Mouse (Mus musculus) olfactory bulb, adult 2 months (tissue): ENCODE measurements around the gene Efna1. TPM values are rescaled to one million over a fixed set of nuclear protein-coding genes. Genes with fewer than 3 reads are reported as not detected.

Experiments
- H3K27ac ChIP-seq: fragments of 200-500 bp; 2 replicates; pipeline ENCODE4 v1.5.1; 2012; ENCODE audit warnings: low read depth, low read length; ENCODE audit not compliant: insufficient read depth
- H3K4me1 ChIP-seq: fragments of 200-500 bp; 2 replicates; pipeline ENCODE4 v1.6.1; 2012; ENCODE audit warnings: low read length; ENCODE audit not compliant: control insufficient read depth, insufficient read depth
- H3K4me3 ChIP-seq: fragments of 200-500 bp; 2 replicates; pipeline ENCODE4 v1.5.1; 2012; ENCODE audit warnings: mild to moderate bottlenecking, low read depth, low read length, moderate library complexity; ENCODE audit not compliant: insufficient read depth
- CTCF ChIP-seq: fragments of 200-500 bp; IDR thresholded peaks from 2 replicates; pipeline ENCODE4 v1.5.1; 2012; ENCODE audit warnings: low read depth, mild to moderate bottlenecking, low read length, moderate library complexity; ENCODE audit not compliant: insufficient read depth
- POLR2A ChIP-seq: fragments of 200-500 bp; IDR thresholded peaks from 2 replicates; pipeline ENCODE4 v1.6.1; 2012; ENCODE audit warnings: mild to moderate bottlenecking, low read depth, low read length, moderate library complexity; ENCODE audit not compliant: insufficient read depth
- whole genome bisulfite sequencing: fragments of 180-500 bp; shearing (Covaris S2); methylation state at CpG from one replicate; pipeline ENCODE4 v1.1.7; 2018; 5-methylcytosine and 5-hydroxymethylcytosine counted together
- polyA plus RNA-seq: library from polyadenylated mRNA; stranded (reverse); fragments of >200 nt; gene quantifications from 2 replicates; pipeline ENCODE4 v1.2.4, GENCODE M21; 2012; ENCODE audit warnings: low replicate concordance; ENCODE audit not compliant: missing spikeins, insufficient read depth, insufficient read length

The Efna1 gene
- polyA plus RNA-seq, 1 experiment: not detected

DNA sequence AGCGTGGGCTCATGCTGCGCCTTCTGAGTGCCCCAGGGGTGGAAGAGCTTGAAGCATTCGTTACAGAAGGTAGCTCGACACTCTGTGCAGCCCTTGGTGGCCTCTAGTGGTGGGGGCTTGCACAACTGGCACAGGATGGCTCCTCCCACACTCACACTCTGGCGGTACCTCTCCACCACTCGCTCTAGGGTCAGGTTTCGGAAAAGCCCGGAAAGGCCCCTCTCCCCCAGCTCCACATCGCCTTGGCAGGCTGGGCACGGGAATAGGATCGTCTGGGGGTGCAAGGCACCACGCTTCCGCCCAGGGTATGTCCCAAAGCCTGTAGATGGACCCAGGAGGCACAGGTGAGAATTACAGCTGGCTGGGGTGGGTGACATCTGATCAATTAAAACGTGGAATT is 37.3 kb downstream of the Efna1 start:
- TF ChIP-seq CTCF: no peak
- no peak for TF ChIP-seq POLR2A
- Histone ChIP-seq H3K27ac (no peak overlapping the region), H3K4me1 (peaks cover 27% of the 10 kb centered on the region), H3K4me3 (peak overlapping the region; percentile 64)
- WGBS: 20% methylated on average over 14 of the region's 14 CpGs

DNA sequence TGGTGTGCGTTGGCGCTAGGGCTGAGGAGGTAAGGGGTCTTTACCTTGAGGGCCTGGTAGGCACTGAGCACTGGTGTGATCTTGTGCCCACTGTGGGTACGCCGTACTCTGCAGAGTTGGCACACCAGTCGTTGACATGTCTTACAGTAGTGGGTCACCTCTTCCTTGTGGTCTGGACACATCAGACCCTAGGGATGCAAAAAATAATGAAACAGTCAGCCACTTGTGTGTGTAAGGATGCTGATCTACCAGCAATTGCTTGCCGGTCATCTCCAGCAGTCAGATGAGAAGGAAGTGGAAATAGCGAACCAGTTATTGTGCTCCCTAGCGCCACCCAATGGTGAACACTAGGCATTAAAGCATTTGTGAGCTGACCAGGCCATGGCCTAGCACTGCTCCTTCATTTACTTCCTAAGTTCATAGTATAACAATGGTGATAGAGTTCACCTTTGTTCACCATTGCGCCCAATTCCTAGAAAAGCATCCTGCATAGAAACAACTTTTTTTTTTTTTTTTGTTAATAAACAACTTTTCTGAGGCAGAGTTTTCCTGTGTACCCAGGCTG is 38.5 kb downstream of the Efna1 start:
- H3K4me3 ChIP-seq: no peak overlapping the region
- TF ChIP-seq POLR2A (no peak), CTCF (no peak)
- H3K4me1 ChIP-seq: peaks cover 30% of the 10 kb centered on the region
- 63% methylated on average over 9 of the region's 9 CpGs for WGBS
- no peak overlapping the region for H3K27ac ChIP-seq

DNA sequence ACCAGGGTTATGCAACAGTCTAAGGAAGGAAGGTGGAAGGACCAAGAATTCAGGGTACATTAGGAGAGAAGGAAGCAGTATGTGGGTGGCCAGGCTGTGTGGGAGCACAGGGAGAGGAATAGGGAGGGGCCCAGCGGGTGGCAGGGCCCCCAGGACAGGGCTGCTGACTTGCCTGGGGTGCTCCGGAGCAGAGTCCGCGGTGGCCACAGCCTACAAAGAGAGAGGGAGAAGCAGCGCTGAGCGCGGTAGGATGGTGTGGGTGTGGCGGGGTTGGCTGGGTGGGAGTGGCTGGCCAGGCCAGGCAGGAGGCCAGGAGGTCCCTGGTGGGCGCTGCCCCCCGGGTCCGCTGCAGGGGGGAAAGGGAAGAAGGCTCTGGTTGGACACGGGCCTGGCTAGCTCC is 42.4 kb downstream of the Efna1 start:
- no peak for TF ChIP-seq CTCF
- no peak for TF ChIP-seq POLR2A
- no peak overlapping the region for H3K27ac ChIP-seq
- no peak overlapping the region for H3K4me3 ChIP-seq
- peaks cover 16% of the 10 kb centered on the region for H3K4me1 ChIP-seq
- WGBS: 63% methylated on average over 12 of the region's 12 CpGs

DNA sequence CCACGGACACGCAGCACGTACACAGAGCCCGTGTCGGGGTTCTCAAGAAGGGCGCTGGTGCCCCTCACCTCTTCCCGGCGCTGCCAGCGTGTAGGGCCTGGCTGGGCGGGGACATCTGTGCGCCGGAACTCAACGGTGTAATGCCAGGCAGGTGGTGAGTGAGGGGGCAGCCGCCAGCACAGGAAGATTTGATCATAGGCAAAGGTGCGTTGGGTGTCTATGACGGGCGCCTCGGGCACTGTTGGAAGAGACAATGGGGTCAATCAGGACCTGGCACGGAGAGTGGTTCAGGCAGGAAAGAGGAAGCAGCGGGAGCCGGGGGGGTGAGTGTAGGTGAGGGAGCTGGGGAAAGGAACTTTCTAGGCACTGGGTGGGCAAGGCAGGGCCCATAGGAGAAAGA is 43.3 kb downstream of the Efna1 start:
- H3K4me3 ChIP-seq: no peak overlapping the region
- TF ChIP-seq POLR2A: no peak
- TF ChIP-seq CTCF: no peak
- H3K27ac ChIP-seq: no peak overlapping the region
- 90% methylated on average over 21 of the region's 21 CpGs for WGBS
- H3K4me1 ChIP-seq: peaks cover 13% of the 10 kb centered on the region

DNA sequence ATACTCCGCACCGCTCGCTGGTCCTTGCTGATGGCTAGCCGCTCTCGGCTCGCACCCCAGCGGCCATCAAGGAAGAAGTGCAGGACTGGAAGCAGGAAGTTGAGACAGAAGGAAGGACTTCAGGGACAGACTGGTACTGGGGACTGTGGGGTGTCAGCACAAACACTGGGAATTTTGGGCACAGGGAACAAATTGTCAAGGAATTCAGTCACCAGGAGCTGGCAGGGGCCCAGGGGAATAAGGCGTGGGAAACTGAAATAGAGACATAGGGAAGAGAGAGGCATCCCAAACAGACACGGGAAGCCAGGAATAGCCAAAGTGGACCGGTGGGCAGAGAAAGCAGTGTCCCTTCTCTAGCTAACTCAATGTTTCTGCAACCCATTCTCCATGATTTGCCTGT is 44.4 kb downstream of the Efna1 start:
- Histone ChIP-seq H3K27ac (no peak overlapping the region), H3K4me1 (peaks cover 10% of the 10 kb centered on the region), H3K4me3 (no peak overlapping the region)
- WGBS: 89% methylated on average over 10 of the region's 10 CpGs
- TF ChIP-seq POLR2A (no peak), CTCF (no peak)

DNA sequence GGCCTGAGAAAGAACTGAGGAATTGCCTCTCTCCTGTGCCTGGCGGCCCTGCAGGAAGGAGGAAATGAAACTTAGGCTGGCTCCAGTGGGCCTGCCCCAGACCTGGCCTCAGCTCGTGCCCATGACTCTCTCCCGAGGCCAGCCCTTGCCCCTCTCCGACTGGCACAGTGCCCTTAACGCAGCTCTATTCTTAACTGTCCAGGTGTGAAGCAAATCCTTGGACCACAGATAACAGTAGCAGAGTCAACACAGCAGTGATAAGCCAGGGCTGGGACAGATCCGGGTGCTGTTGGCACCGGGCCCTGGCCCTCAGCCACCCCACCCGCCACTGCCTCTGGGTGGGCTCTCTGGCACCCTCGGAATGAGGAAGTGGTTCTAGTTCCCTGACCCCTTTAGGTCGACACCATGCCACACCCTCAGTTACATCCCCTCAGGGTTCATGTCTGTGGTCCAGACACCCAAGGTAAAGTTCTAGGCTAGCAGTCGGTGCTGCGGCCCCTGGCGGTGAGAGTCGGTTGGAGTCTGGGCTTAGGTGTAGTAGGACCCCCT is 47.3 kb downstream of the Efna1 start:
- no peak for TF ChIP-seq CTCF
- no peak for TF ChIP-seq POLR2A
- Histone ChIP-seq H3K4me3 (no peak overlapping the region), H3K4me1 (peaks cover 8% of the 10 kb centered on the region), H3K27ac (no peak overlapping the region)
- WGBS: 57% methylated on average over 14 of the region's 14 CpGs

DNA sequence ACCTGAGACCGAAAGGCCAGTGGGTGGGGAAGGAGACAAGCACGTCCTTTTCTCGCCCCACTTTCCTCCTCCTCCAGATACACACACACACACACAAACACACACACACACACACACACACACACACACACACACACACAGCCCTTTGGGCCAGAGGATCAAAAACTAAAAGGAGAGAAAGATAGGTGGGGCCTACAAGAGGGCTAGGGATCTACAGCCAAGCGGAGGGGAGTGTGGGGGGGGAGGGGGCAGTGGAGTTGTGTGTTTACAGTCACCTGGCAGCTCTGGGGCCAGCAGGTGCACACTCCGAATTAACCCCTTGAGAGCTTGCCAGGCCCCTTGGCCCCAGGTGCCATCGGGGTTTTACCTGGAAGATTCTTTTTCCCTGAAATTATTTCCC is 48.3 kb downstream of the Efna1 start:
- TF ChIP-seq POLR2A: no peak
- no peak for TF ChIP-seq CTCF
- H3K27ac ChIP-seq: no peak overlapping the region
- WGBS: 75% methylated on average over 6 of the region's 6 CpGs
- H3K4me1 ChIP-seq: peaks cover 15% of the 10 kb centered on the region
- H3K4me3 ChIP-seq: no peak overlapping the region

DNA sequence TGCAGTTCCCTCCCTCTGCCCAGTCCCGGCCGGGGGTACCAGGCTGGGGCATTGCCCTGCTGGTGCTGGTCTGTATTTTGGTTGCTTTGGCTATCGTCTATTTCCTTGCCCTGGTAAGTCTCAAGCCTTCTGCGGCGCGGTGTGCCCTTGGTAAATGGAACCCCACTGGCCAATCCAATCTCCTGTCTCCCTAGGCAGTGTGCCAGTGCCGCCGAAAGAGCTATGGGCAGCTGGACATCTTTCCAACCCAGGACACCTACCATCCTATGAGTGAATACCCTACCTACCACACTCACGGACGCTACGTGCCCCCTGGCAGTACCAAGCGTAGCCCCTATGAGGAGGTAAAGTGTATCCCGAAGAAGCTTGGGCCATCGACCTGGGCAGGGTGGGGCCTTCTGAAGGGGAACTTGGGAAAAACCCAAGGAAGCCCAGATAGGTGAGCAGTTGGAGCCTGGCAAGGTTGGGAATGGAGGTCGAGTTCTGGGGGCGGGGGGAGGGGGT is 49.1 kb downstream of the Efna1 start:
- Histone ChIP-seq H3K4me3 (no peak overlapping the region), H3K4me1 (peaks cover 16% of the 10 kb centered on the region), H3K27ac (no peak overlapping the region)
- WGBS: 76% methylated on average over 16 of the region's 16 CpGs
- TF ChIP-seq POLR2A (no peak), CTCF (no peak)

DNA sequence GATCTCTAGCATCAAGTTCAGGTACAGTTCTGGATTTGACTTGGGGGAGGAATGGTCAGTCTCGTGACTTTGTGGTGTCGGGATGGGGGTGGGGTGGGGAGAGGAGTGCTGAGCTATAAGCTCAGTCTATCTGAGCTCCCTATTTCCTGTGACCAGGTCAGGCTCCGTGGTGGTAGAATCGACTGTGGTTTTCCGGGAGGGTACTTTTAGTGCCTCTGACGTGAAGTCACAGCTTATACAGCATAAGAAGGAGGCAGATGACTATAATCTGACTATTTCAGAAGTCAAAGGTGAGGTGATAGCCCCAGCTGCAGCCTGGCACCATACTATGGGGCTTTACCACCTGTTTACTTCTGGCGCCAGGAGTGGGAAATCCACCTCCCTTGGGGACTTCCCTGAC is 49.6 kb downstream of the Efna1 start:
- Histone ChIP-seq H3K4me3 (no peak overlapping the region), H3K4me1 (peaks cover 19% of the 10 kb centered on the region), H3K27ac (no peak overlapping the region)
- WGBS: 78% methylated on average over 7 of the region's 7 CpGs
- TF ChIP-seq POLR2A (no peak), CTCF (no peak)

DNA sequence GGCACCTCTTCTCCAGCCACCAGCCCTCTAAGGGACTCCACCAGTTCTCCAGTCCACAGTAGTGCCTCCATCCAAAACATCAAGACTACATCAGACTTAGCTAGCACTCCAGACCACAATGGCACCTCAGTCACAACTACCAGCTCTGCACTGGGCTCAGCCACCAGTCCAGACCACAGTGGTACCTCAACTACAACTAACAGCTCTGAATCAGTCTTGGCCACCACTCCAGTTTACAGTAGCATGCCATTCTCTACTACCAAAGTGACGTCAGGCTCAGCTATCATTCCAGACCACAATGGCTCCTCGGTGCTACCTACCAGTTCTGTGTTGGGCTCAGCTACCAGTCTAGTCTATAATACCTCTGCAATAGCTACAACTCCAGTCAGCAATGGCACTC is 50.4 kb downstream of the Efna1 start:
- 81% methylated on average over 2 of the region's 2 CpGs for WGBS
- TF ChIP-seq POLR2A: no peak
- TF ChIP-seq CTCF: no peak
- Histone ChIP-seq H3K4me1 (peaks cover 26% of the 10 kb centered on the region), H3K4me3 (no peak overlapping the region), H3K27ac (no peak overlapping the region)
